Mouse (Mus musculus) adipocyte (in vitro differentiated cells): ENCODE data around the gene Polm.
A peak's percentile ranks its signal among the peaks of the same experiment; 100 is the strongest.

Experiments
- DNase-seq: peaks from one replicate; pipeline ENCODE4 v3.0.0-alpha.2; 2016; ENCODE audit warnings: low spot score

Polm gene

GRCm38 (mm10) chr11:5803551-5803981 lies 34.2 kb downstream of the Polm start, which contains the start of gene Pgam2:
Gene Pgam2 (minus strand): TSS chr11:5803733.
- DNase-seq: peak; percentile 6

- DNase-seq: peak; percentile 25
Measured at GRCm38 (mm10) chr11:5802457-5803217, 35.2 kb downstream of the Polm start.

GRCm38 (mm10) chr11:5802005-5802404 lies 35.8 kb downstream of the Polm start:
- peak; percentile 8 for DNase-seq

GRCm38 (mm10) chr11:5801511-5801910 lies 36.3 kb downstream of the Polm start:
- DNase-seq: no peak

GRCm38 (mm10) chr11:5799621-5800490 lies 38.0 kb downstream of the Polm start:
- no peak for DNase-seq

- no peak for DNase-seq
Measured at GRCm38 (mm10) chr11:5797928-5798327, 39.9 kb downstream of the Polm start.

- DNase-seq: no peak
Measured at GRCm38 (mm10) chr11:5797371-5797770, 40.4 kb downstream of the Polm start.

GRCm38 (mm10) chr11:5796939-5797338 lies 40.9 kb downstream of the Polm start:
- no peak for DNase-seq

- peak; percentile 14 for DNase-seq
Measured at GRCm38 (mm10) chr11:5795706-5796105, 42.1 kb downstream of the Polm start.

GRCm38 (mm10) chr11:5795290-5795689 lies 42.5 kb downstream of the Polm start:
- no peak for DNase-seq

- no peak for DNase-seq
Measured at GRCm38 (mm10) chr11:5790431-5790830, 47.4 kb downstream of the Polm start.

GRCm38 (mm10) chr11:5789754-5790333 lies 48.0 kb downstream of the Polm start:
- no peak for DNase-seq

- peak; percentile 39 for DNase-seq
Measured at GRCm38 (mm10) chr11:5789071-5789753, 48.6 kb downstream of the Polm start.

- DNase-seq: peak; percentile 96
Measured at GRCm38 (mm10) chr11:5788056-5789014, 49.5 kb downstream of the Polm start, which contains the start of gene Dbnl. Gene Dbnl (plus strand): TSS chr11:5788488.

GRCm38 (mm10) chr11:5787671-5788055 lies 50.2 kb downstream of the Polm start:
- no peak for DNase-seq

GRCm38 (mm10) chr11:5785732-5786131 lies 52.1 kb downstream of the Polm start:
- DNase-seq: peak; percentile 77

- peak; percentile 42 for DNase-seq
Measured at GRCm38 (mm10) chr11:5782199-5782944, 55.4 kb downstream of the Polm start.

- no peak for DNase-seq
Measured at GRCm38 (mm10) chr11:5780035-5780499, 57.7 kb downstream of the Polm start.

GRCm38 (mm10) chr11:5778481-5778880 lies 59.3 kb downstream of the Polm start:
- DNase-seq: no peak
